Mouse (Mus musculus) kidney, adult 2 months (tissue): ENCODE results near the gene Arap1. TPM values are rescaled to one million over a fixed set of nuclear protein-coding genes. Genes with fewer than 3 reads are reported as not detected.

Source experiments
- DNase-seq: peaks from one replicate; pipeline ENCODE4 v3.0.0; 2021
- H3K27ac ChIP-seq: fragments of 200-500 bp; 2 replicates; pipeline ENCODE4 v1.5.1; 2012; ENCODE audit warnings: low read depth, low read length, control low read depth, inconsistent platforms; ENCODE audit not compliant: insufficient read depth
- H3K27me3 ChIP-seq: fragments of 200-500 bp; replicated peaks from 2 replicates; pipeline ENCODE4 v1.6.1; 2012; ENCODE audit warnings: mild to moderate bottlenecking, moderate library complexity, low read length, inconsistent platforms; ENCODE audit not compliant: control insufficient read depth, insufficient read depth
- H3K36me3 ChIP-seq: fragments of 200-500 bp; 2 replicates; pipeline ENCODE4 v1.6.1; 2012; ENCODE audit warnings: mild to moderate bottlenecking, moderate library complexity, low read length, inconsistent platforms; ENCODE audit not compliant: control insufficient read depth, insufficient read depth
- H3K4me1 ChIP-seq: fragments of 200-500 bp; 2 replicates; pipeline ENCODE4 v1.6.1; 2011; ENCODE audit warnings: low read length; ENCODE audit not compliant: control insufficient read depth, insufficient read depth
- H3K4me3 ChIP-seq: fragments of 200-500 bp; 2 replicates; pipeline ENCODE4 v1.5.1; 2011; ENCODE audit warnings: mild to moderate bottlenecking, low read depth, low read length, control low read depth; ENCODE audit not compliant: insufficient read depth
- CTCF ChIP-seq: fragments of 200-500 bp; conservative IDR thresholded peaks from 2 replicates; pipeline ENCODE4 v1.5.1; 2011; ENCODE audit warnings: low read depth, mild to moderate bottlenecking, control low read depth, low read length, moderate library complexity, mixed read lengths; ENCODE audit not compliant: insufficient read depth, insufficient read length
- POLR2A ChIP-seq: fragments of 200-500 bp; IDR thresholded peaks from one replicate; pipeline ENCODE4 v1.6.1; 2011; ENCODE audit warnings: low read depth, low read length, control low read depth
- WGBS: fragments of 180-500 bp; shearing (Covaris S2); methylation state at CpG from one replicate; pipeline ENCODE4 v1.1.7; 2018; 5-methylcytosine and 5-hydroxymethylcytosine counted together
- polyA plus RNA-seq: library from polyadenylated mRNA; depleted of rRNA; stranded (reverse); fragments of >200 nt; gene quantifications from 2 replicates; pipeline ENCODE4 v1.2.3, GENCODE M21; 2012

Arap1 gene
- polyA plus RNA-seq, 1 experiment: 69.7 TPM

DNA sequence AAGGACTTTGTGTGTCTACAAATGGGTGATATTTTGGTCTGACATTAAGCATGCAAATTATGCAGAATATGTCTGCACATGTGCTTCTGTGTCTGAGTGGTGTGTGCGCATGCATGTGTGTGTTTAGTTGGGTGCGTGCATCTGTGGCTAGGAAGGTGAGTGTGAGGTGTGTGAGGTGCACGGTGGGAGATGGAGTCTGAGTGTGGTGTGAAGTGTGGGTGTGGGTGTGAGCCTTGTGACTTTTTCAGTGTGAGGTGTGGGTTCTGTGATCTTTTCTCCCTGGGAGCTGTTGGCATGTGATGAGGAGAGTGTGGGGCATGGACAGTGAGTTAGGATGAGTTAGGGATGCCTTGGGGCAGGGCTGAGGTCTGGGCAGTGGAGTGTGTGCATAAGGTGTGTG is 105.4 kb downstream of the Arap1 start:
- 76% methylated on average over 3 of the region's 3 CpGs for WGBS
- TF ChIP-seq POLR2A: no peak
- TF ChIP-seq CTCF: no peak
- DNase-seq: no peak

GRCm38 (mm10) chr7:101453725-101454124 is 105.9 kb downstream of the Arap1 start:
- Histone ChIP-seq H3K36me3 (no peaks in the 10 kb centered on the region), H3K27ac (peak overlapping the region; percentile 67), H3K4me1 (no peaks in the 10 kb centered on the region), H3K27me3 (no peaks in the 10 kb centered on the region), H3K4me3 (peak overlapping the region; percentile 36; the same call in 1 of the 2 replicates)
- DNase-seq: peak; percentile 87
- WGBS: 42% methylated on average over 8 of the region's 8 CpGs
- no peak for TF ChIP-seq CTCF
- no peak for TF ChIP-seq POLR2A

More for the DNA sequence above, 105.4 kb downstream of the Arap1 start:
- Histone ChIP-seq H3K4me3 (peak overlapping the region; percentile 36), H3K4me1 (no peaks in the 10 kb centered on the region), H3K36me3 (no peaks in the 10 kb centered on the region), H3K27ac (peak overlapping the region; percentile 67), H3K27me3 (no peaks in the 10 kb centered on the region)

DNA sequence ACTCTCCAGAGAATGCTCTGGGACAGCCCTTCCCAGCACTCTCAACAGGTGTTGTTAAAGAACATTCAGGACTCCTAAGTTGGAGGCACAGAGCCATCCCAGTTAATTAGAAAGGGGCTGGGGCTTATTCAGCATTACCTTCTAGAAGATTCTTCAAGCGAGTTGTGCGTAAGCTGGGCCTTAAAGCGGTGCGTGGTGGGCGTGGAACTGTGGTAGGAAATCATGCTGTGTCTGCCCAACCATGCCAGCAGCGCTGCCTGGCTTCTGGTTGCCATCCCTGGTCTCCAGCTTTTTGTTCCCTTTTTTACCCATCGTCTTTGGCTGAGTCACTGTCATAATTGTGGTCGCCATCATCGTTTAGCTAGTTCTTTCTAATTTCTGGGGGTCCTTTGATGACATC is 106.6 kb downstream of the Arap1 start:
- H3K4me1 ChIP-seq: no peaks in the 10 kb centered on the region
- H3K27ac ChIP-seq: peak overlapping the region; percentile 24
- H3K27me3 ChIP-seq: no peaks in the 10 kb centered on the region
- H3K36me3 ChIP-seq: no peaks in the 10 kb centered on the region
- 70% methylated on average over 9 of the region's 9 CpGs for WGBS
- no peak overlapping the region for H3K4me3 ChIP-seq
- DNase-seq: no peak
- no peak for TF ChIP-seq CTCF
- no peak for TF ChIP-seq POLR2A

- no peak for TF ChIP-seq POLR2A
- no peak for TF ChIP-seq CTCF
- no peak for DNase-seq
- no peaks in the 10 kb centered on the region for H3K36me3 ChIP-seq
- no peaks in the 10 kb centered on the region for H3K27me3 ChIP-seq
- 66% methylated on average over 6 of the region's 6 CpGs for WGBS
- no peaks in the 10 kb centered on the region for H3K4me1 ChIP-seq
- H3K27ac ChIP-seq: no peak overlapping the region
- no peak overlapping the region for H3K4me3 ChIP-seq
Measured at GRCm38 (mm10) chr7:101455141-101455540, 107.3 kb downstream of the Arap1 start.

DNA sequence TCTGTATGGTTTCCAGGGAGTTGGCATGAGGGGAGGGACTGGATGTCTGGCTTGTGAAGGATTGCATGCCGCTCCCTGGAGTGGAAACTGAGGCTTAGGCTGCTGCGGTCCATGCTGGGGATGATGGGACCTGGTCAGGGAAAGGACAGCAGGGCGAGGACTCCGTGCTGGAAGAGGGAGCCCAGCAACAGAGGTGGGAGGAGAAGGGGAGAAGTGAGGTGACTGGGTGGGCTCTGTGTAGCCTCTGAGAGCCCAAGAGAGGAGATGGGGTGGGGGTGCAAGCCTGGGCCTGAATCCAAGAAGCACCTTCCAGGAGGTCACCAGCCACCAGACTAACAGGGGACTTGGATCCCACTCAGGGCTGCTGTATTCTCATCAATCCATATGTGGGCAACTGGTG is 108.5 kb downstream of the Arap1 start:
- Histone ChIP-seq H3K4me1 (no peaks in the 10 kb centered on the region), H3K27ac (peak overlapping the region; percentile 18; the same call in 1 of the 2 replicates), H3K27me3 (no peaks in the 10 kb centered on the region), H3K36me3 (no peaks in the 10 kb centered on the region), H3K4me3 (peak overlapping the region; percentile 5; the same call in 1 of the 2 replicates)
- no peak for DNase-seq
- 71% methylated on average over 4 of the region's 4 CpGs for WGBS
- TF ChIP-seq POLR2A: no peak
- no peak for TF ChIP-seq CTCF

DNA sequence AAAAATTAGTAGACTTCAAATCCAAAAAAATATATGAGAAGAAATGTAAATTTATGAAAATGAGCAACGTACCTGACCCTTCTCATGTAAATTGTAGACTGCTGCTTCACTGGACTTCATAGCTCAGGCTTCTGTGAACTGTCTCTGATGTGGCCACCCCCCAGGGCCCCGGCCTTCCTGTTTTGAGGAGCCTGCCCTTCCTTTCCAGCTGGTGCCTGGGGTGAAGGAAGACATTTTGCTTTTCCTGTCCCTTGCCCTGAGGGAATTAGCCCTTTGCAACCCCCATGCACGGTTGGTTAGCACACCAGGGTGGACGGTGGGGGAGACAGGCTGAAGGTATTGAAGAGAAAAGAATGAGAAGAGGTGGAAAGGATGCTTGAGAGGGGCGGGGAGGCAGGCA is 108.9 kb downstream of the Arap1 start:
- Histone ChIP-seq H3K4me3 (no peak overlapping the region), H3K4me1 (no peaks in the 10 kb centered on the region), H3K27ac (peak overlapping the region; percentile 52), H3K27me3 (no peaks in the 10 kb centered on the region), H3K36me3 (no peaks in the 10 kb centered on the region)
- 35% methylated on average over 5 of the region's 5 CpGs for WGBS
- no peak for TF ChIP-seq CTCF
- no peak for TF ChIP-seq POLR2A
- peak; percentile 61 for DNase-seq

GRCm38 (mm10) chr7:101457283-101457682 is 109.4 kb downstream of the Arap1 start:
- TF ChIP-seq CTCF (no peak), POLR2A (no peak)
- WGBS: 77% methylated on average over 5 of the region's 5 CpGs
- no peak overlapping the region for H3K4me3 ChIP-seq
- H3K4me1 ChIP-seq: no peaks in the 10 kb centered on the region; the same call in 1 of the 2 replicates
- DNase-seq: no peak
- H3K27ac ChIP-seq: peak overlapping the region; percentile 52
- H3K27me3 ChIP-seq: no peaks in the 10 kb centered on the region
- no peaks in the 10 kb centered on the region for H3K36me3 ChIP-seq
